Mouse (Mus musculus) retina, adult 2 months (tissue): ENCODE data around the gene Lce1b.
"Not testable (repeated sequence)": the region's sequence is repeated elsewhere in the genome, so short reads cannot be mapped to it uniquely, and the experiment has no call there.

ENCODE experiments used
- DNase-seq: peaks from one replicate; pipeline ENCODE4 v3.0.0-alpha.2; 2012; ENCODE audit warnings: low read depth, low spot score

The Lce1b gene

DNA sequence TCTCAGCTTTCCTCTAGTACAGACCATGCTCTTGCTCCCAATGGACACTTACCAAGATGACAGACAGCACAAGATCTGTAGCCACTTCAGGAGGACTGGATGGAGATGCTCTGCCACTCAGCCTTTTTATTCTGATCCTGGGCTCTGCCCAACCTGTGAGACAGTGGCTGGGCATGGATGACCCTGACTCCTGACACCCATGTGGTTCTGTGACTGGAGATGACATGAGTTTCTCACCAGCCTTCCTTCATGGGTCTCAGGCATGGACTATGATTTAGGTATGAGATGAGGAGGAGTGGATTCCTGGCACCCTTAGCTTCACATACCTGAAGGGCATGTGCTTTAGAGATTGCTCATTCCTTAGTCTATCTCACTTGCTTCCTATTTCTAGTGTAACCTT lies at the start of gene Lce1b:
Gene Lce1b (minus strand): TSS at position 101 of the 400 bp plus-strand sequence.
- DNase-seq, result no peak

DNA sequence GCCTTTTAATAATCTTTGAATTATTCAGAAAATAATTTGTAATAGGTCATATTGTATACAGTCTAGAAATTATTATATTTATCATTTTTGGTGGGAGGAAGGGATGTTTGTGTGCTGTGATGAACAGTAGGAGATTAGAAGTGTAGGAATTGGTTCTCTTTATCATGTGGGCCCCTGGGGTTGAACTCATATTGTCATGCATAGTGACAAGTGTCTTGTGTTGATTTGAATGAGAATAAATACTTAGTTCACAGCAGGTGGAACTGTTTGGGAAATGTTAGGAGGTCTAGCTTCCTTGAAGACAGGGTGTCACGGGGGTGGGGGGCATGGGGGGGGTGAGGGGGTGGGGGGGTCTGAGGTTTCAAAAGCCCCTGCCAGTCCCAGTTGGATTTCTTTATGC lies 37.9 kb upstream of the Lce1b start:
- DNase-seq, result no peak

GRCm38 (mm10) chr3:92691688-92692087 lies 35.0 kb upstream of the Lce1b start:
- no peak for DNase-seq

GRCm38 (mm10) chr3:92689154-92689553 lies 32.4 kb upstream of the Lce1b start:
- DNase-seq, result not testable (repeated sequence)

GRCm38 (mm10) chr3:92687110-92687509 lies 30.4 kb upstream of the Lce1b start, which contains the start of gene Lce1d:
Gene Lce1d (minus strand): TSS chr3:92687210.
- no peak for DNase-seq

DNA sequence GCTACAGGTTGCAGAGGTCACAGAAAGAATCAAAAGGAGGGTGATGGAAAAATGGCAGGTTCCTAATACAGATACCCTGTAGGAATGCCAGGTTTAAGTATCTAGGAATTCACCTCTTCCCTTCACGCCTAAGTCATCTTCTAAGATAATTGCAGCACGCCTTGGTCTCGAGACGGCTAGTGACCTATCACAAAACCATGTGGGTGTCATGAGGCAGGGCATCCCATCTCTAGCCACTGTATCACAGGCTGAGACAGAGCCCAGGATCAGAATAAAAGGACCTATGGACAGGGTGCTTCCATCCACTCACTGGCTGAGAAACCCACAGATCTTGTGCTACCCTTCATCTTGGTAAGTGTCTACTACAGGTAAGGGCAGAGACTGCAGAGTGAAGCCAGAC lies 22.2 kb upstream of the Lce1b start, which contains the start of gene Lce1c:
Gene Lce1c (plus strand): TSS at position 301 of the 400 bp plus-strand sequence.
- DNase-seq, result no peak

DNA sequence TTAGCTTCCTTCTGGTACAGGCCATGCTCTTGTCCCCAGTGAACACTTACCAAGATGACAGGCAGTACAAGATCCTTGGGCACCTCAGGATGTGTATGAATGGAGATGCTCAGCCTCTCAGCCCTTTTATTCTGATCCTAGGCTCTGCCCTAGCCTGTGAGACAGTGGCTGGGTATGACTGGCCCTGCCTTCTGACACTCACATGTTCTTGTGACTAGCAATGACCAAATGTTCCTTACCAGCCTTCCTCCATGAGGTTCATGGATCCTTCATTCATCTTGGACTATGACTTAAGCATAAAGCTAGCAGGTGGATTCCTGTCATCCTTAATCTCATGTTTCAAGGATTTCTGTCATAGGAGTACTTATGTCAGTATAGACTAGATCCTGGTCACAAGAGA lies 13.5 kb upstream of the Lce1b start, which contains the start of gene Lce1a2:
Gene Lce1a2 (minus strand): TSS at position 101 of the 400 bp plus-strand sequence.
- no peak for DNase-seq

GRCm38 (mm10) chr3:92648207-92648606 lies 8.5 kb downstream of the Lce1b start, which contains the start of gene Lce1a1:
Gene Lce1a1 (minus strand): TSS chr3:92648307.
- DNase-seq, result no peak

DNA sequence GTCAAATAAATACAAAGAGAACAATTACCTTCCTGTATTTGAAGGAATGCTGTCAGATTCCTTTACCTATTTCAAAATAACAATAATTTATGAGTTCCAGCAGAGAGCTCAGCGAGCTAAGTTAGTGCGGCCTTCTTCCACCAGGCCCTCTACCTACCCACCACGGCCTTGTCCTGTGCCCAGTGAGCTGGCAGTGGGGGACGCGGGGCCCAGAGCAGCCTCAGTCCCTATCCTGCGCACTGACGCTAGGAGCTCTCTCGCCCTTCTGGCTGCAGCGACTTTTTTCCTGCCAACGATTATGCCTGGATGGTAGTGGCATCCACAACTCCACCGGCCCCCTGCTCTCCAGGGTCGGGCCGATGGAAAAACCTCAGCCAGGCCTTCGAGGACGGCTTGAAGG lies 16.9 kb downstream of the Lce1b start:
- no peak for DNase-seq

- DNase-seq, result no peak
Observed at GRCm38 (mm10) chr3:92638653-92638991, 18.1 kb downstream of the Lce1b start.

DNA sequence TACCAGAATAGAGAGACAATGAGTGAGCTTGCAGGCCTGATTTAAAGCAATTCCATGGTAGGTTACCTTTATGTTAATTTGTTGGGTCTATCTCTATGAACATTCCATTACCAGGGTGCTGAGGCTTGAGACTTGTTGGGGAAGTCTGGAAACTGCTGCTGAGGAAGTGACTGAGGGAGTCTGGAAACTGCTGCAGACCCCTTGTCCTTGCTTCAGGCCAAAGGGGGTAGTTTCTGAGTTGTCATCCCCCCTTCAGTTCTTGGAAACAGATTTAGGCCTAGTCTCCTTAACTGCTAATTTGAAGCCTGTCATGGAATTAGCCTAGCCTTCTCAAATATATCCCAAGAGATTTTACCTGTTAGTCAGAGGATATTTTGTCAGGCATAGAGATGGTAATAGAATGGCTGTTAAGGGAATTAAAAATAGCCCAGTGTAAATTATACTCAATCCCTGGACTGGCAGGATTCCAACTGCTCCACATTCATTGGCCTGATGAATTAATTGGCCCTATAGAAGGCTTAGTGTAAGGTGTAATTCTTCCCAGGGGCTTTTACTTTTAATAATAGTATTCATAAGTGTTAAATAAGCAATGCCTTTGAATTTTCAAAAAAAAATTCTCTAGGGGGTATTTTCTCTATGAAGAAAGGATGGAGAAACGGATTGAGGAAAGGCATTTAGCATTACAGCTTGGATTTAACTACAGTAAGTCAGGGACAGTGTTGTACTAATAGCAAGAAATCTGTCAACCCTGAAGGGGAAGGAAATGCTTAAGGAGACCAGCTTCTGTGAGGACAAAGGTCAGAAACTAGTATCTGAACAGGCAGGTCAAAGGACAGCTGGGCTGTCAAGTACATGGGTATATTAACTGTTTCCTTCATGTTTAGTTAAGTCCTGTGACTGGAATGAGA lies 18.7 kb downstream of the Lce1b start:
- no peak for DNase-seq

DNA sequence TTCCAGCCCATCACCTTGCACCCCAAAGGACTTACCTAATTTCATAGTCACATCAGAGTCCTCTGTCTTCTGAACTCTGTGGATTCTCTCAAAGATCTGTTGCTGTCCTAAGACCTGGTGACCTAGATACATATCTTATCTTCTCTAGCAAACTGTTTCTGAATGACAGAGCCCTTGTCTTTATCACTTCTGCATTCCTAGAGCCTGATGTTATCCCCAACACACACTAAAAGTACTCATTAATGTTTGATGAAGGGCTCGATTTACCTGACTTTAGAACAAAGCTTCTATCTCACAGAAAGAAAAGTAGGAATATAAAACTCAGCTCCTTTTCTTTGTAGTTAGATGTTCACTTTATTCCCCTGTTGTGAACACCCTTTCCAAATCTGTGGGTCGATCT lies 35.2 kb downstream of the Lce1b start, which contains the start of gene Lce6a:
Gene Lce6a (minus strand): TSS at position 101 of the 400 bp plus-strand sequence.
- no peak for DNase-seq

DNA sequence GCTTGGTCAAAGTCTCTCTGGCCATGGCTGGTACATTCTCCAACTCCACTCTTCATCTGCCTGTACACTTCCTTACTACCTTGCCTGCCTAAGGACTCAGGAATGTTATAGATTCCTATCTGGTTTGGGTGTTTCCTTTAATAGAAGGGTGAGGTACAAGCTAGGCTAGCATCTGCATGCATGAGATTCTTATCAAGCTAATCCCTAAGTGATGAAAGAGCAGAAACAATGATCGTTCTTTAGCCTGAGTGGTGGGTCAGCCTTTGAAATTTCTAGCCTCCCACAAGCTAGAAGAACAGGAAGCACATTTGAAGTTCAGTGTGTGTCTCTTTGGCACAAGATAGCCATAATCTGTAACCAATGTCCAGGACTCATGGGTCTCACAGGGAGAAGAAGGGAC lies 46.9 kb downstream of the Lce1b start:
- DNase-seq, result no peak

DNA sequence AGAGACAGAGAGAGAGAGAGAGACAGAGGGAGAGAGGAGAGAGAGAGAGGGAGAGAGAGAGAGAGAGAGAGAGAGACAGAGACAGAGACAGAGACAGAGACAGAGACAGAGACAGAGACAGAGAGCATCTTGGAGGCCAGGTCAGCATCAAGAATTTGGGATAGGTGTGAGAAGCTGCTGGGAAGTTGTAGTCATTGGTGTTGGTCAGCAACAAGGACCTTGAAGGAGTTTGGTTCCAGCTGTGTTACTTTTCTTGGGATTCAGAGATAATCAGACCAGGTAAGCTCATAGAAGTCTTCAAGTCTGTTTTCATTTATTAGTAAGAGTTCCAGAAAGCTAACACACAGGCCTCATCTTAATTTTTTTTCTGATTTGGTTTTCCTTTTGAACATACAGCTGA lies 49.3 kb downstream of the Lce1b start, which contains the start of gene 2210017I01Rik:
Gene 2210017I01Rik (minus strand): TSS at position 101 of the 400 bp plus-strand sequence.
- DNase-seq, result no peak
